Mouse (Mus musculus) MN1 (cell line): ENCODE data around the gene Dnaaf3.

Experiments used
- DNase-seq: peaks from one replicate; pipeline ENCODE4 v3.0.0-alpha.2; 2016; ENCODE audit warnings: low spot score

The Dnaaf3 gene

DNA sequence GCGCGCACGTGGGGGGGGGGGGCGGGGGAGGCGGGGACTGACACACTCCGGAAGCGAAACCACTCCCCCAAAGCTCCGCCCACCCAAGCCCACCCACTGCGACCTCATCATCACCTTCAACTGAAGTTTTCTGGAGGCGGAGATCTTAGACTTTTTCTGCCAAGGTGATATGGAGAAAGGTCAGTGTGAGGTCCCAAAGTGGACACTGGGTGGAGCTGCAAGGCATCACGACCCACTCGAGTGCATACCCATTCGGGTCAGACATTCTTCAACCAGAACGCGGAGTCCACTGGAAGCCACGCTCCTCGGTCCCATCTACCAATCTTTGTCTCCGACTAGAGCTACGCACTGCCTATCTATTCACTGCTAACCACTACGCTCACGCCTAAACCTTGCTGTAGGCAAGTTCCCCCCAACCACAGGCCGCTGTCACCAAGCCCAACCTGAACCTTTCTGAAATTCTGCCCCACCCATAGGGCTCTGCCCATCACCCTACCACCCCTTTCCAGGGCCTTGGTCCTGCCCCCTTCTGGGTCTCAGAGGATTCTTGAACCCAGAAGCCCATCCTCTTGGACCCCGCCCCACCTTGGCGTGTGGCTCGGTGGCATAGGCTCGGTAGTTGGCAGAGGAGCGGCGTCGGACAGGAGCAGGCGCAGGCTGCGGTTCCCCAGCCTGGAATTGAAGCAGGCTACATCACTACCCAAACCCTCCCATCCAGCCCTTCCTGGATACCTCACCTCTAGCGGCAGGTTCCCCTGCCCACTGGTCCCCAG lies 10.8 kb downstream of the Dnaaf3 start:
- no peak for DNase-seq

DNA sequence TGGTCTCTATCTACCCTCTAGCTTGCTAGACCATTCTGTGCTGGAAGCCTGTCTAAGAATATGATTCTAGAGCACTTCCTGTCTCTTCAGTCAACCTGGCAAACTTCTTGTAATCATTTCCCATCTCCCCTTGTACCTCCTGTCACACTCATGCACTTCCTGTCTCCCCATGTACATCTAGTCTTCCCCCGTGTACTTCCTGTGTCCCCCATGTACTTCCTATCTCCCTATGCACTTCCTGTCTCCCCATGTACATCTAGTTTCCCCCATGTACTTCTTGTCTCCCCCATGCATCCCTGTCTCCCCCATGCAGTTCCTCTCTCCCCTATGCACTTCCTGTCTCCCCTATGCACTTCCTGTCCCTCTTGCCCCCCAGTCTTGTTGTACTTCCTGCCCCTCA lies 13.8 kb downstream of the Dnaaf3 start:
- DNase-seq = no peak

DNA sequence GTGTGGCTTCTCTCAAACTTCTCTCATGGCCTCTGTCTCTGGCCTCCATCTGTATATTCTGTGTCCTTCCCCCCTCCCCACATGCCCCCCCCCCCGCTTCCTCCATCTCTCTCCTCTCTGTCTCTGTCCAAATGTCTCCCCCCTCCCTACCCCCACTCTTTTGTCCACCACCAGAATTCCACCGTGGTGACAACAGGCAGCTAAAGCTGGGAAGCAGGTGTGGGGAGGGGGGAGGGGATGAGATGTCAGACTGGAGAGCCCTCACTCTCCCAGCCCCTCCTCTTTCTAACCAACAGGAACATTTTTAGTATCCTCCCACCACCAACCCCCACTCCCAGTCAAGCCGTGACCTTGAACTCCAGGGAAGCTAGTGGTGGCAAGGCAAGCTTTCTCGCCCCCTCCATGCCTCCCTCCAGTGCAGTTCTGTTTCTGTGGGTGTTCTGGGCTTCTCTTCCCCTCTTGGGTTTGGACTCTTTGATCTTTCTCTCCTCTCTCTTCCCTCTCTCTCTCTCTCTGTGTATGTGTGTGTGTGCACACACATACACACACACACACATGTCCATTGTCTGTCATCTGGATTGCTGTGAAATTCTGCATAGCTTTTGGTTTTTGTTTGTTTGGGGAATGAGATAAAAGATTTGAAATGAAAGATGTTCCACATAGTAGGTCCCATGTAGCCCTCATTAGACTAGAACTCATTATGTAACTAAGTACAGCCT lies 15.8 kb downstream of the Dnaaf3 start, which contains the start of gene Tnnt1:
TSS of gene Tnnt1 (minus strand) at position 51 of the 719 bp plus-strand sequence.
- no peak for DNase-seq

DNA sequence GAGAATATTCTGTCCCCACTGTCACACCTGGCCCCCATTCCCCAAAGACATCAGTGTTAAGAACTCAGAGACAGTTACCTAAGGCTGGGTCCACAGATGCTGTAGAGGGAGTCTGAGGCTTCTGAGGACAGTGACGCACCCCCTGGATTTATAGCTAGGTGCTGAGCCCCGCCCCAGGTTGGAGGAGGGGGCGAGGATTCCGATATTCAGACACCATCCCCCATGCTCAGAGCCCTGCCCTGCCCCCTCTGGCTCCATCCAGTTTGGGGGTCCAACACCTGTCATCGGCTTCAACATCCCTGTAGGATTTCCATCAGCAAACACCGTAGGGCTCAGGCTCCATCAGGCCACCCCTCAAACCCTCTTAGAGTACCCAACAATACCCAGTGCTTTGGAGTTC lies 16.4 kb downstream of the Dnaaf3 start:
- DNase-seq = no peak

DNA sequence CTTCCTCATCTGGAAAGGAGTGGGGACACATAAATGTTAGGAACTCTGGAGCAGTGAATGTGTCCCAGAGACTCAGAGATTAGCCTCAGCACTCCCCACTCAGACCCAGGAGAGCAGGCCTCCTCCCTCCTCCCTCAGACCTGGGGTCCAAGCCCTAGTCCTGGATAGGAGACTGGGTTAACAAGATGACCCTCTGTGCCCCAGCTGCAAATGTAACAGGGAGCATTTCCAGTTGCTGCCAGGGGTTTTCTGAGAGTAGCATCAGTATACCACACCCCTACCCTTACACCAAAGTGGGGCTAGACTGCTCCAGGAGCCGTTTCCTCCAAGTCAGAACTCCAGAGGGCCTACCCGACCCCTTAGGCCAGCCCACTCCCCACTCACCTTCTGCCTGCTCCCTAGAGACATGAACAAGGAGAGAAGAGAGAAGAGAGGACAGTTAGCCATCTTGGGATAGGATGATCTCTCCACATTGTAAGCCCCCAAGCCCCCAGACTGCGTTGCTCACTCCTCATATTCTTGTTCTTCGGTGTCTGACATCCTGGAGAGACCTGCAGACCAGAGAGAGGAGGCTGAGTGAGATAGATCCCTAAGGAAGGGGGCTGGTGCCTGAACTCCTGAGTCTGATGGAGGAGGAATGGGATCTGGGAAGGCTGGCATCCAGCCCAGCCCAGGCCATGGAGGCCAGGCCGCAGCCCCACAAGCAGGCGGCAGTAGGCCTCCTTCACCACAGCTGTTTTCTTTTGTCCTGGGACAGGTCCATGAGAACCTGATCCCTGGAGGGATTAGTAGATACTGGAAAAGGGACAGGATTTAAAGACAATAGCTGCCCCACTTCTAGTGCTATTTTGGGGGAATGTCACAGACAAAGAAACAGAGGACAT lies 18.2 kb downstream of the Dnaaf3 start:
- peak; percentile 30 for DNase-seq

DNA sequence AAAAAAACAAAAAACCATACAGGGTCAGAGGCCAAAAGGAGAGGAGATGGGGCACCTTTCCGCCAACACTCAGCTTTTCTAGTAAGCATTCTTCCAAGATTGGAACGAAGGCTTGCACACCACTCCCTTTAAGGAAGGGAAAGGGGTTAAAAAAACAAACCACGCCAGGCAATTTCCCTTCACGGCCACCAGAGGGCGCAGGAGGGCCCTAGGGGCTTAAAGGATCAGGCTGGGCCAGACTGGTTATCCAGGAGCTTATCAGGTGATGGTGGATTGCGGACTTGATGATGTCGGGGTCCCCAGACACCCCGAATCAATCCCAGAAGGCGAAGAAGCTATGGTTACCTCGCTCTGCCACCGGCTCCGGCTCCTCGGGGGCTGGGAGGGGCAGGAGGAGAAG lies 19.0 kb downstream of the Dnaaf3 start:
- peak; percentile 76 for DNase-seq

DNA sequence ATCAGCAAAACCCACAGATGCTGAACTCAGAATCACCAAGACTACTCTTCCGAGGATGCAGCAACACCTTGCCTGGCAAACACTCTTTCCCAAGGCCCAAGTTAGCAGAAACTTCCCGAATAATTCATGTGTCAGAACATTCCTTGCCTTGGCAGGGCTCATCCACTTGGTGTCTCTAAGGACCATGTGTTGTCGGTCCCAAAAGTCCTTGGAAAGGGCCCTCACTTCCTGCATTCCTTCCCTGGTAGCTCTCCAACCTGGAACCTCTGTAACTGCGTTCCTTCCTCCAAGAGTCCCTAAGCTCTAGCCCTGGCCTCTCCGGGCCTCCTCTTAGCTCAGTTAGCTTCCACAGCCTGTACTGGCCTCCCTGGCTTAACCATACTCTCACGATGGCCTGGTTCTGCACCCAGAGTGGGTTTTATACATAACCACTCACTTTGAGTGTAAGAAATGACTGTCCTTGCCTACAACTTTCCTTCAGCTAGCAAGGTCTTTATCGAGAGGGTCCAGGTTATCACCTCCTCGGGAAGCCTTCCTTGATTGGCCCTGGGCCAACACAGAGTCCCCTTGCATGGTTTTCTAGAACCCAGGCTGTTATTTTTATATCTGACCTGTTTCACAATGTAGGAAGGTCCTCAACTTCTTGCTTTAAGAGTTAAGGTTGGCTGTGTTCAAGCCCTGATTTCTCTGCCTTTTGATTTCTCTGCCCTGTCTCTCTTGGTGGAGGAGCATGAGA lies 20.6 kb downstream of the Dnaaf3 start:
- no peak for DNase-seq

DNA sequence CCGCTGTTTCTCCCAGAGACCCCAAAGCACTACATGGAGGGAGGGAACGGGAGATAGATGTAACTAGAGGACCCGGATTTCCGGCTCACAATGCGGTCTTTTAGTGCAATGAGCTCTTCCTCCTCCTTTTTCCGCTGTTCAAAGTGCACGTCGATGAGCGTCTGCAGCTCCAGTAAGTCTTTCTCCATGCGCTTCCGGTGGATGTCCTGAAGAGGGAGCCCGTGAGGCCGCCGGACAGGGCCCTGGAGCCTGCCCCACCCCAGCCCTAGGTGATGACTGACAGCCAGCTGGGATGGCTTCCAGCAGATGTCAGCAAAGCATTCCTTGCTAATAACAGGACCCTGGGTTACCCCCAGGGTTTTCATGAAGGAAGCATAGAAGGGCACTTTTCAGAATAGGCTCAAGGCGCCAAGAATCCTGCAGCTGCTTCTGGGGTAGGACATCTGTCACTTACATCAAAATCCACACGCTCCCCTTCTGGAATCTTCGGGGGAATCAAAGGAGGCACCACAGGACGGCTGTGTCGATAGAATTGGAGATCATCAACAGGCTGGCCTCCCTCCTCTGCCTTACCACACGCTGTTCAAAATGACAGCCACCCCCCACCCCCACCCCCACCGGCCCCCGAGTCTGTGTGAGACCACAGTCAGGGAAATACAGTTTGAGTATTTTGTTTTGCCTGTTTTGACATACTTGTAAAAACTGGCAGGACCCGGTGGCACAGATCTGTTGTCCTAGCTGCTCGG lies 22.2 kb downstream of the Dnaaf3 start:
- DNase-seq = peak; percentile 65

DNA sequence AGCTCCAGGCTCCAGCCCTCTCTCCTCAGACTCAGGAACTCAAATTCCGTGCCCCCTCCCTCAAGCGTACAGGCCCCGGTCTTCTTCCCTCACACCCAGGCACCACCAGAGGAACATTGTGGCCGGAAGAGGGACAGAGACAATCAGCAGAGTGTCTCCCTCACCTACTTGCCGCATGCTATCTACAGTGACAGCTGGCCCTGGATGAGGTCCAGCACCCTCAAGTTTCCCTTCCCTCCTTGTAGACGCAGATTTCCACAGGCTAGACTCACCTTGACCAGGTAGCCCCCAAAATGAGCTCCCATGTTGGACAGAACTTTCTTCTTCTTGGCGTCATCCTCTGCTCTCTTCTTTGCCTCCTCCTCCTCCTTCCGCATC lies 23.5 kb downstream of the Dnaaf3 start:
- no peak for DNase-seq

DNA sequence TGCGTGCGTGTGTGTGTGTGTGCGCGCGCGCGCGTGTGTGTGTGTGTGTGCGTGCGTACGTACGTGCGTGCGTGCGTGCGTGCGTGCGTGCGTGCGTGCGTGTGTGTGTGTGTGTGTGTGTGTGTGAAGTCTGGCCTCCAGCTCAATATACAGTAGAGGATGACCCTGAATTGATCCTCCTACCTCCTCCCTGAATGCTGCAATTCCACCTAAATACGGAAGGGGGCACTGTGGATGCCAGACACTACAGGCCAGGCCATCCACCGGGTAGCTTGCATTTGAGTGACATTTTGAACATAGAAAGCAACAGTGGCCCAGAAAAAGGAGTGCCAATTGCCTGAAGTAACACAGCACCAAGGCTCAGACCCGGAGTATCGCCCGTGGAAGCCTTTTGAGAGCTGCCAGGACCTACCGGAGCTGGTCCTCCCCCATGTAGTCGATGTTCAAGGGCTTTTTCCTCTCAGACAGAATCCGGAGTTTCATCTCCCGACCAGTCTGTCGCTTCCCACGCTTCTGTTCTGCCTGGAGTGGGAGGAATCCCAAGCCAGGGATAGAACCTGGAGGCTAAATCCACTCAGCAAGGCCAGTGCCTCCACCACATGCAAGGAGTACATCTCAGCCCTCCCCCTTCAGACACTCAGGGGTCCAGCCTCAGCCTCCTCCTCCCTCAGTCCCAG lies 24.1 kb downstream of the Dnaaf3 start:
- DNase-seq = no peak

DNA sequence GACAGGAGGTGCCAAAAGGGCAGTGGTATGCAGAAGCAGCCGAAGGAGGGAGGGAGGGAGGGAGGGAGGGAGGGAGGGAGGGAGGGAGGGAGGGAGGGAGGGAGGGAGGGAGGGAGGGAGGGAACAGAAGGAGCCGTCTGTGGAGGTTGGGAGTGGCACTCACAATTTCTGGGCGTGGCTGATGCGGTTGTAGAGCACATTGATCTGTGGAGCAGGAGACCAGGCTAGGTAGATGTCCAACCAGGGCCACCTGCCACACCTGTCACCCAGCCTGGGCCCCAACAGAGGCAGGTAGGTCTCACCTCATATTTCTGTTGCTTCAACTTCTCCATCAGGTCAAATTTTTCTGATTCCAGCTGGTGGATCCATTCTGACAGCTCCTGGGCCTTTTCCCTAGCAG lies 25.0 kb downstream of the Dnaaf3 start:
- DNase-seq = no peak

DNA sequence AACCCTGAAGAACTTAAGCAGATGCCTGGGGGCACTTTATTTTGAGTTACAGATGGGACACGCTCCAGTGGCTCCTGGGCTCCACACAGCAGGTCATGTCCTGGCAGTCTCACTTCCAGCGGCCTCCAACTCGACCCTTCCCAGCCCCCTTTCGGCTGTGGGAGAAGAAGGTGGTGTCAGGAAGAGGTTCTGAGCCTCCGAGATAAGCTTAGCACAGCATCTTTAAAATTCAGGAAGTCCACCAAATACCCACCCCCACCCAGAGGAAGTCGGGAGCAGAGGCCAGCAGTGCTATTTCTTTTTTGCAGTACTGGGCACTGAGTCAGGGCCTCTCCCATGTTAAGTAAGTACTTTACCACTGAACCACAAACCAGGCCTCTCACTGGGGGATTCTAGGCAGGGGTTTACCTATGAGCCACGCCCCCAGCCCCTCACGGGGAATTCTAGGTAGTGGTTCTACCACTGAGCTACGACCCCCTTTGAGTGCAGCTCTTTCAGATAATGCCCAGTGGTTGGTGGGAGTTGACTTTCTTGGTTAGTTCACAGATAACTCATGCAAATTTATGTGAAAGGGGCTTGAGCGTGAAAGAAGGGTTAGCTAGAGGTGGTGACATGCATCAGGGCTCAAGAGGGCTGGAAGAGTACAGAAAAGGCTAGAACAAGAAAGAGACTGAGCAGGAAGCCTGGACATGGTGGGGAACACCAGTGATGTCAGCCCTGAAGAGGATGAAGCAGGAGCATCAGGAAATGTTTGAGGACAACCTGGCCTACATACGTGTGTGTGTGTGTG lies 27.4 kb downstream of the Dnaaf3 start:
- no peak for DNase-seq

DNA sequence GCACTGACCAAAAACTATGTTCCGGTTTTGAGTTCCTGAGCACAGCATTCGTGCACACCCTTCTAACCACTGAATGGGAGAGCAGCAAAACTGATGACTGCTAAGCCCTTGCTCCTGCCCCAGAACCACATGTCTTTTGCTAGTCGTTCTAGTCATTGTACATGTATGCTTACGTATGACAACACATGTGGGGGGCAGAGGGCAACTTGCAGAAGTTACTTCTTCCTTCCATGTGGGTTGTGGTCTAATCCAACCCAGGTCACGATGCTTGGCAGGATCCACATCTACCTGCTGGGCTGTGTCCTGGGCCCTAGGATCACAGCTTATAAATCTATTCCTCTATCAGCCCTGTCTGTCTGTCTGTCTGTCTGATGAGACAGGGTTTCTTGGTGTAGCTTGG lies 28.4 kb downstream of the Dnaaf3 start:
- no peak for DNase-seq

DNA sequence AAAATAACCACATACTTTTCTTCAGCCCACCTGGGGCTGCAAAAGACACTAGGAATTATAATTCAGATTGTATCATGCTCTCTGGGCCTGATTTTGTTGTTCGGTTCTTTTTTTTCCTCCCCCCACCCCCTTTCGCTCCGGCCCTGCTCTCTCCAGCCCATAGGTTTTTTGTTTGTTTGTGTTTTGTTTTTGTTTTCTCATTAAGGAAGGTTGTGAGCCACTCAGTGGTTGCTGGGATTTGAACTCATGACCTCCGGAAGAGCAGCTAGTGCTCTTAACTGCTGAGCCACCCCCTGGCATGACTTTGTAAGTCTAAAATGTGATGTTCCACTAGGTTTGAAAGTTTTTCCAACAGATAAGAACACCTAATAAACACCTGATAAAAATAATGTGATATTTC lies 29.2 kb downstream of the Dnaaf3 start:
- no peak for DNase-seq

DNA sequence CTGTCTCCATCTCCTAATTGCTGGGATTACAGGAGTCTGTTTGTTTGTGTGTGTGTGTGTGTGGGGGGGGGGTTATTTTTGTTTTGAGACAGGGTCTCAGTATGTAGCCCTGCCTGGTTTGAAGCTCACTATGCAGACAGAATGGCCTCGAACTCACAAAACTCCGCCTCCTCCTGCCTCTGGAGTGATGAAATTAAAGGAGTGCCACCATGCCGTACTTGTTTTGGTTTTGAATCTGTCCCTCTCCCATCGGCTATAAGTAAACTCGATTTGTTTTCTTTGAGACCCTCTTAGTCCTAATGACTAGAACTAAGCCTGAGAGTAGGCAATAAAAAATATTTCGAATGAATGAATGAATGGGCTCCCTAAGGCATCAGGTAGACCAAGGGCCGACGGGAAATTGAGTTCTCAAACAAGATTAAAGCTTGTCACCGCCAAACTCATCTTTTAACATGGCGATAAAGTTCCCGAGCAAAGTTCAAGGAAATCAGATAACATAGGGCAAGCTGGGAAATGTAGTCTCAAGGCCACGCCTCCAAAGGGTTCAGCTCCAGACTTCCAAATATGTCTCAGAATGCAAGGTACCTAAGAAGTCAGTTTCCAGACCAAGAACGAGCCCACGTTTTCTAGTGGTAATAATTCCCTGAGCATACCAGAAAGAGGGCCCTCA lies 29.7 kb downstream of the Dnaaf3 start:
- DNase-seq = peak; percentile 29

DNA sequence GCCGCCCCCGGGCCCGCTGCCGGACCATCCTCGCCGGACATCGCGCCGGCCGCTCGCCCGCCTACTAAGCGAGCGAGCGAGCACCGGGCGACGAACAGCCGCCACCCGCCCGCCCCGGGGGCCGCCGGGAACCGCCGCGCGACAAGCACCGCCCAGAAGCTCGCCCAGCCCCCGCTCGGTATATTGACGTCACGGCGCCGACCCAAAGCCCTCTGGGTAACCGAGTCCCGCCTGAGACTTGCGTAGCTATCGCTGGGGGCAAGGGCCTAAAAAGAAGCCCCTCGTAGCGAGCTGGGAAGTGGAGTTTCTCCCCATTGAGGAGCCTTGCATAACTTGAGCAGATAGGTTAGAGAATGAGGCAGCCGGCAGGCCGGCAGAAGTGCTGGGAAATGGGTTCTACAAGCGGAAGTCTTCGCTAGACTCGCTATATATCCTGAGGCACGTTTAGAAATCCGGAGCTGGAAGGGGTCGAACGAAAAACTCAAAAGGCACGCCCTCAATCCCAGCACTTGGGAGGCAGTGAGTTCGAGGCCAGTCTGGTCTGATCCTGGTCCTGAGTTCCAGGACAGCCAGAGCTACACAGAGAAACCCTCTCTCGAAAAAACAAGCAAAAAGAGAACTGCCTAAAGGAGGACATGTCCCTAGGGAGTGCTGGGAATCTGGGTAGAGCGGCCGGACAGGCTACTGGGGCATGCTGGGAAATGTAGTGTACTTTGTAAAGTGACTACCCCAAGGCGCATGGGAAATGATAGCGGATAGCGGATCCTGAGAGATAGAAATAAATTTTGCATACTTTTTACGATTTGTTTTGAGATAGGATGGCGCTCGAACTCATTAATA lies 30.5 kb downstream of the Dnaaf3 start, which contains the start of gene Ppp1r12c:
TSS of gene Ppp1r12c (minus strand) at position 123 of the 840 bp plus-strand sequence.
- peak; percentile 92 for DNase-seq

DNA sequence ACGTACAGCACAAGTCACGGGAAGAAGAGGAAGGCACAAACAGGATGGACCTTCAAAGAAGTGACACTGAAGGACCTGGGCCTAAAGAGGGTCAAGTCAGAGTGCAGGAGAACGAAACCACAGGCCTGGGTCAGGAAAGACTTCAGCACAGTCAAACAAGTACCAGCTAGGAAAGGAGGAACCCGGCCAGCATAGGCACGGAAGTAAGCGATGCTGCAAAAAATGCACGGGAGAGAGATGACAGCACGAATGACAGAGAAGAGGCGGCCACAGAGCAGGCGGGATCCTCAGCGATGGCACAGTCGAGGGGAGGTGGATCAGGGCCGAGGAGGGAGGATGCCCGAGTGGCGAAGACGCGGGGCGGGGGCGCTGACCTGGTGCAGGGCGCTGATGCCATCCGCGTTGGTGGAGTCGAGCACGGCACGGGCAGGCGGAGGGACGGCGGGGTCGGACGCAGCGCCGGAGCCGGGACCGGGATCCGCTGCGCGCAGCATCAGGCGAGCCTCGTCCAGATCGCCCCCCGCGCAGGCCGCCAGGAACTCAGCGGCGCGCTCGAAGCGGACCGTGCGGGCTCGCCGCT lies 31.3 kb downstream of the Dnaaf3 start:
- peak; percentile 44 for DNase-seq

DNA sequence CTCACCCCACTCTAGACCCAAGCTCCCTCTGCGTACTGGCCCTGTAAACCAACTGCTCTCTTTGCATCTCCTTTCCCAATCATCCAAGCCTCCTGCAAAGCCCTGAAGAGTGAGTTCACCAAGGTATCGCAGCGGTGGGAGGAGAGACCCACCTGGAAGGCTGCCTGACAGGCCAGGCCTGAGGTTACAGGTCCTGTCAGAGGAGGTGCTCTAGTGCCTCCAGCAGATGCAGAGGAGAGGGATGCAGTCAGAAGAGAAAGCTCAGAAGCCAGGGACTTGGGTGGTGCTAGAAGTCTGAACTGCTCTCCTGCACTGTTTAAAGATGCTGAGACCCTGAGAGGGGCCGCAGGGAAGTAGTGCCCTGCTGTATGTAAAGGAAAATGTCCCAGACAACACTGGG lies 33.2 kb downstream of the Dnaaf3 start:
- no peak for DNase-seq
